Mouse (Mus musculus): ENCODE data around the gene Agap1. TPM values are rescaled to one million over a fixed set of nuclear protein-coding genes. Genes with fewer than 3 reads are reported as not detected.
A peak's percentile ranks its signal among the peaks of the same experiment; 100 is the strongest.

Agap1 gene
- polyA plus RNA-seq, 1 experiment from 2014 or later, result 40.4 TPM

DNA sequence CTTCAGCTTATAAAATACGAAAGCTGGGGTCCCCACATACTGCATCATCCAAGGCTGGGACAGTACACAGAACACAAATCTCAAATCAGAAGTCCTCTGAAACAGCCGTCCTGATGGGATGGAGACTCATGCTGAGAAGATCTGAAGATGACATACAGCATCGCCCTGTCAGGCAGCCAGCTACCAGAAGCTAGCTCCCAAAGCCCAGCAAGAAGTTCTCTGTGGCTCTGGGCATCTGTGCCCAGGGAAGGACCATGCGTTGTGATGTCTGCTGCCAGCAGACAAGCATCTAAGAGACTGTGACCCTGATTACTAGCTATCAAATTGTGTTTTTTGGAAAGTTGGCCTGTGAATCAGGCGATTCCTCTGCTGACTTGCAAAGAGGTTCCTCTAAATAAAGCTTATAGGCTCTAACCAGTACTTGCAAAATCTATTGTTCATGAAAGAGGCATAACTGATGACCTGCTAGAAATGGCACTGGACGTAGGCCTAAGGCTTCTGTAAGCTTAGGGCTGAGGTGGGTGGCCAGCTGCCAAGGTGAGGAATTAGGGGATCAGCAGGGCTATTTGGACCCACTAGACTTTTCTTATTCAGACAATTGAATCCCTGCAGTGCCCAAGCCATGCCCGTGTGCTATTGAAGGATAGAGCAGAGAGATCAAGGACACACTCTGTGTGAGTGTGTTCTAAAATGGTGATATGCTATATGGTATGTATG is 121.7 kb downstream of the Agap1 start:
- Histone ChIP-seq H3K4me2 (replicated peaks) (peak overlapping the region; percentile 55), H3K9ac (replicated peaks) (peak overlapping the region; percentile 49), H3K27me3 (no peaks in the 10 kb centered on the region), H3K4me1 (peaks cover 35% of the 10 kb centered on the region), H3K36me3 (no peaks in the 10 kb centered on the region), H3K9me3 (no peaks in the 10 kb centered on the region), H3K27ac (replicated peaks) (peak overlapping the region; percentile 99), H3K4me3 (peak overlapping the region; percentile 31)
- 35% methylated on average over 7 of the region's 7 CpGs for WGBS
- peak; percentile 6; the same call in 1 of the 2 replicates for ATAC-seq (replicated peaks)

DNA sequence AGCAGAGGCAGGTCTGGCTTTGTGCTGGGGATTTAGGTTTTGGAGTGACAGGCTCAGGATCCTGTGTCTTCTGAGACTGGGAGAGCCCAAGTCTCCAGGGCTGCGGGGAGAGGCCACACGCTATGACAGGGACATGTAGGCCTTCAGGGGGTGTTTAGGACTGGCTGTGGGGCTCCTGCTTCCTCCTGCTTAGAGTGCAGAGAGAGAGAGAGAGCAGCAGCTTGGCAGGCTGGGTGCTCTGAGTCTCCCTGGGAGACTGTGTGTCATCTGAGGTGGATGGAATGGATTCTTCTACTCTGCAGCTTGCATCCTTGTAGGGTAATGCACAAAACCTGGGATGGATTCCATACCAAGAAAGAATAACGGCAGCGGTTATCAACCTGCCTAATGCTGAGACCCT is 122.4 kb downstream of the Agap1 start:
- 4% methylated on average over 4 of the region's 4 CpGs for WGBS
- Histone ChIP-seq H3K27me3 (no peaks in the 10 kb centered on the region), H3K4me2 (replicated peaks) (peak overlapping the region; percentile 55), H3K4me3 (peak overlapping the region; percentile 31), H3K4me1 (peaks cover 41% of the 10 kb centered on the region), H3K27ac (replicated peaks) (peak overlapping the region; percentile 99), H3K9me3 (no peaks in the 10 kb centered on the region), H3K9ac (replicated peaks) (peak overlapping the region; percentile 49), H3K36me3 (no peaks in the 10 kb centered on the region)
- peak; percentile 71 for ATAC-seq (replicated peaks)

DNA sequence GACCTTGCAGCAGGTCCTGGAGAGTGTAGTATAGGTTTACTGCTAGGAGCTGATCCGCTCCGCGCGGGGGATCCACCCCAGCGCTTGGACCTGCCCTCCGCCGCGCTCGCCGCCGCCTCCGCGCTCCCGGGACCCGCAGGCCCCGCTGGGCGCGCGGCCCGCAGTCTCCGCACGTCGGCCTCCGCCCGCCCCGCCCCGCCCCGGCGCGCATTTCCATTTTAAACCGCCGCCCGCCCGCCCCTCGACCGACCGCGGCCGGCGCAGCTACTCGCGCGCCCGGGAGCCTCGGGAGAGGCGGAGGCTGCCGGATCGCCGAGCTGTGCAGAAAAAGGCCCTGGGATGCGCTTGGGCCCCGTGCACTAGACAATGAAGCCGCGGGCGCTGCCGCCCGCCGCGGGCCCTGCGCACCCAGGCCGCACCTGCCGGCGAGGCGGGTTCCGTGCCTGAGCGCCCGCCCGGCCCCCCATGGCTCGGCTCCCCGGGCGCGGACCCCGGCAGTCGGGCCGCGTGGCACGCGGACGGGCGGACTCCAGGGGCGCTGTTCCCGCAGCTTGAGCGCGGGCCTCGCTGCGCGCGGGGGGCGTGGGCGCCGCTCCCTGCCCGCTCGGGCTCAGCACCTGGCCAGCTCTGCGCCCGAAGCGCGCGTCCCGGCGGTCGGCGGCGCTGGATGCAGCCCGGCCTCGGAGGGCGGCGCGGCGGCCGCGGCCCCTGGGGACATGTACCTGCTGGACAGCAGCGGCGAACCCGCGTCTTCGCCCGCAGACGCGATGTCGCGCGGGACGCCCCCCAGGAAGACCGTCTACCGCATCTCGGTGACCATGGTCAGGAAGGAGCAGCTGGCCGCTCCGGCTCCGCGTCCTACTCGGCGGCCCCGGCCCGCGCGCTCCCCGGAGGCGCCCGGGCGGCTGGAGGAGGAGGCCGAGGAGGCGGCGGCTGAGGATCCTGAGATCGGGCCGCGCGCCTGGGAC is 125.7 kb downstream of the Agap1 start:
- peaks cover 68% of the 10 kb centered on the region for H3K4me1 ChIP-seq
- peak; percentile 80 for ATAC-seq (replicated peaks)
- under 1% methylated on average over 132 of the region's 146 CpGs for WGBS
- H3K27ac ChIP-seq (replicated peaks), result peak overlapping the region; percentile 96
- no peaks in the 10 kb centered on the region for H3K9me3 ChIP-seq
- peak overlapping the region; percentile 75 for H3K4me3 ChIP-seq
- peak overlapping the region; percentile 81 for H3K9ac ChIP-seq (replicated peaks)
- H3K27me3 ChIP-seq, result no peaks in the 10 kb centered on the region
- H3K36me3 ChIP-seq, result no peaks in the 10 kb centered on the region
- H3K4me2 ChIP-seq (replicated peaks), result peak overlapping the region; percentile 97

DNA sequence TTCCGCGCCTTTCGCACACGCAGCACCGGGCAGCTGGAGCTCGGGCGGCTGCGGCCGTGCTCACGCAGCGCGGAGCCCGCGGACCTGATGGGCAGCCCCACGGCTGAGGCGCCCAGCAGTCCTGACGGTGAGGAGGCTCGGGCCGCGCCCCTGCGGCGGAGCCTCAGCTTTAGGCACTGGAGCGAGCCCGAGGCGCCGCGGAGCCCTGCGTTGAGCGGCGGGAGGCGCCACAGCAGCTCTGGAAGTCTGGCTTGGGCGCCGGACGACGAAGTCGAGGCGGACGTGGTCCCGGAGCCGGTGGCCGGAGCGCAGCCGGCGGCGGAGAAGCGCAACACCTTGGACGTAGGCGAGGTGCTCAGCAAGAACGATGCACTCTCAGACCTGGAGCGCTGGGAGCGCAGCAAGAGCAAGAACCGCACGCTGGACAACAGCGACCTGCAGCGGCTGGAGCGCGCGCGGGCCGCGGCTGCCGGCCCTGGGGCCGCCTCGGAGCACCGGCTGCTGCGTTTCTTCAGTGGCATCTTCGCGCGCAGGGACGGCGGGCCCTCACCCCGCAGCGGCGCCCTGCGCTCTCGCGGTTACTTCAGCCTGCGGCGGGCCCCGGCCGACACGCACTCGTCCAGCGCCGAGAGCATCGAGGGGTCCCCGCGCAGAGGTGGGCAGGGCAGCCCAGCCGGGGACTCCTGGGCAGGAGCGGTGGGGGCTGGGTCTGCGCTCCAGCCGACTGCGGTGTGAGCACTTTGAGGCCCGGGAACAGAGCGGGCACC is 126.6 kb downstream of the Agap1 start:
- Histone ChIP-seq H3K27ac (replicated peaks) (peak overlapping the region; percentile 96), H3K36me3 (no peaks in the 10 kb centered on the region), H3K9ac (replicated peaks) (peak overlapping the region; percentile 81), H3K4me2 (replicated peaks) (peak overlapping the region; percentile 97), H3K9me3 (no peaks in the 10 kb centered on the region), H3K4me1 (peaks cover 62% of the 10 kb centered on the region), H3K27me3 (no peaks in the 10 kb centered on the region), H3K4me3 (peak overlapping the region; percentile 75)
- under 1% methylated on average over 95 of the region's 95 CpGs for WGBS
- ATAC-seq (replicated peaks), result peak; percentile 24

DNA sequence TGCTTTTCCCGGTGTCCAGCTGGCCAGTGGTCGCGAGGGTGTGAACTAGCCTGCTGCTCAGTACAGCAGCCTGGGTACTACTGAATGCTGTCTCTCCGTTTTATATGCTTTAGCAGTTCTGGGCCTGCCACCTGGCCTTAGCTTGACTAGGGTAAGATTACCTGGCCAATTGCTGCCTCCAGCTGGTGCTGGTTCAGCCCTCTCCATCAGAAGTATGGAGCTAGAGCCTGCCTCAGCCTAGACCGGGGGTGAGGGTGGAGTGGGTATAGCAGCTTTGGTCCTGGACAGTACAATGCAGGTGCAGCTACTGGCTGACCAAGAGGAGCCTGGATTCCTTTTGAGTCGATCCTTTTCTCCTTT is 127.1 kb downstream of the Agap1 start:
- peak overlapping the region; percentile 81 for H3K9ac ChIP-seq (replicated peaks)
- no peaks in the 10 kb centered on the region for H3K9me3 ChIP-seq
- H3K4me2 ChIP-seq (replicated peaks), result peak overlapping the region; percentile 97
- peak overlapping the region; percentile 75 for H3K4me3 ChIP-seq
- peaks cover 62% of the 10 kb centered on the region for H3K4me1 ChIP-seq
- H3K27ac ChIP-seq (replicated peaks), result no peak overlapping the region
- WGBS, result 12% methylated on average over 6 of the region's 6 CpGs
- peak; percentile 1; the same call in 1 of the 2 replicates for ATAC-seq (replicated peaks)
- H3K36me3 ChIP-seq, result no peaks in the 10 kb centered on the region
- no peaks in the 10 kb centered on the region for H3K27me3 ChIP-seq

DNA sequence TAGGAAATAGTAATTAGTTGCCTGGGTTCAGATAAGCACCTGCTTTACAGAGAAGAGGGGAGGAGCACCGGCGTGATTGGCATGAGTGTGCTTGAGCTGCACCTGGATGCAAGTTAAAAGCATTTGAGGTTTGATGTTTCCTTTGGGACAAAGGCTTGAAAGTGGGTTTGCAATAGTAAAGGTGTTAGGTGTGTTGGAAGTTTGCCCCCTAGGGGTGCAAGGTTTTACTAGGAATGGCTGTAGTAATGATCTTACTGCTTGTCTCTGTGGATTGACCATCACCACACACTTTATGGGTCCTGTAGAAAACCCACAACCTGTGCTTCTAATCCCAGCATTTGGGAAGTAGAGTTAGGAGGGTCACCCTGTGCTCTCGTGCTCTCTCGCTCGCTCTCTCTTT is 128.8 kb downstream of the Agap1 start:
- 80% methylated on average over 5 of the region's 5 CpGs for WGBS
- Histone ChIP-seq H3K9me3 (no peaks in the 10 kb centered on the region), H3K27ac (replicated peaks) (no peak overlapping the region), H3K27me3 (no peaks in the 10 kb centered on the region), H3K4me3 (peak overlapping the region; percentile 75; the same call in 1 of the 2 replicates), H3K9ac (replicated peaks) (no peak overlapping the region), H3K4me1 (peaks cover 60% of the 10 kb centered on the region), H3K36me3 (no peaks in the 10 kb centered on the region), H3K4me2 (replicated peaks) (peak overlapping the region; percentile 97)
- no peak for ATAC-seq (replicated peaks)

DNA sequence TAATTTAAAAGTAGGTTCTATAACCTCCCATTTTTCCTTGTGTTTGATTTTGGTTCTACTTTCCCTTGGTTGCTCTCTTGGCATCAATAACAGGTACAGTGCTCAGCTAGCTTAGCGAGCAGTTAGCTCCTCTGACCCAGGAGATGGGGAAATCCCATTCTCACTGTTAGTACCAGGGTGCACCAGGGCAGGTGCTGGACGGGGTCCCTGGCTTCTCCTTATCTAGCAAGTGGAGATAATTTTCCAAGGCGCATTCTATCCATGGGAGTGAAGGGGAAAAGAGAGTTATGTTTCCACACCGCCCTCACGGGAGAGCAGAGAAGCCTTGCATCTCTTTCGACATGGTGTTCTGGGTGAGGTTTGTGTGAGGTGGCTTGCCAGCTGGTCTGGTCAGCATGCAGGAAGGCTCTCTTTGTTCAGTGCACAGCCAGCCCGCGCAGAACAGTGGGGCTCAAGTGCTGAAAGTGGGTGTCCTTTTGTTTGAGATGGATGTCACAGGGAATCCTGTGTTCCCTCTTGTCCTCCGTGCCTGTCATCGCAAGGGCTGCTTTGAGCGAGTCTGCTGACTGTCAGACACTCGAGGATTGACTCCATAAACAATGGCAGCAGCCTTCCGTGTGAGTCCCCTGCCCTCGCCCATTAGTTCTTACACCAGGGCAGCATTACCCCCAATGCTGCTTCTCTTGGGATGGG is 132.5 kb downstream of the Agap1 start:
- Histone ChIP-seq H3K4me1 (peaks cover 44% of the 10 kb centered on the region), H3K9me3 (0 out of 2 replicates have a peak, but pooled peaks cover 4% of the 10 kb centered on the region), H3K27me3 (no peaks in the 10 kb centered on the region), H3K27ac (replicated peaks) (no peak overlapping the region), H3K9ac (replicated peaks) (no peak overlapping the region), H3K4me2 (replicated peaks) (no peak overlapping the region), H3K36me3 (peaks cover 5% of the 10 kb centered on the region; the same call in 1 of the 2 replicates), H3K4me3 (no peak overlapping the region)
- WGBS, result 54% methylated on average over 14 of the region's 14 CpGs
- no peak for ATAC-seq (replicated peaks)

DNA sequence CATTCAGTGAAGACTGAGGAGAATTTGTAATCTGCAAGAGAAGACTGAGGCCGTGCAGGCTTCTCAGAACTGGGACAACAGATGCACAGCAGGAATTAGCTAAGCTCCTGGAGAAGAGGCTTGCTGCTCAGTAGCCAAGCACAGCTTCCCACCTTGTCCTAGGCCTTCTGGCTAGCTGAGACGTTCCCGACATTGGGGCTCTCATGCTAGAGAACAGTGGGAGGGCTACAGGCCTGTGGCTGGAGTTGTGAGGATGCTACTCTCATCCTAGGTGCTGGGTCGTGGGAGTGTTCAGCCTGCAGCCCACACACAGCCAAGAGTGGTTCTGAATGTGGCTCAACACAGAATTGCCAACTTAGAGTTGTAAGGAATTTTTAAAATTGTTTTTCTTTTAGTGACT is 133.5 kb downstream of the Agap1 start:
- ATAC-seq (replicated peaks), result no peak
- no peaks in the 10 kb centered on the region for H3K27me3 ChIP-seq
- H3K36me3 ChIP-seq, result peaks cover 8% of the 10 kb centered on the region; the same call in 1 of the 2 replicates
- H3K4me2 ChIP-seq (replicated peaks), result no peak overlapping the region
- no peak overlapping the region for H3K9ac ChIP-seq (replicated peaks)
- H3K9me3 ChIP-seq, result 0 out of 2 replicates have a peak, but pooled peaks cover 4% of the 10 kb centered on the region
- WGBS, result 33% methylated on average over 4 of the region's 4 CpGs
- H3K4me1 ChIP-seq, result peaks cover 34% of the 10 kb centered on the region
- no peak overlapping the region for H3K27ac ChIP-seq (replicated peaks)
- H3K4me3 ChIP-seq, result no peak overlapping the region

DNA sequence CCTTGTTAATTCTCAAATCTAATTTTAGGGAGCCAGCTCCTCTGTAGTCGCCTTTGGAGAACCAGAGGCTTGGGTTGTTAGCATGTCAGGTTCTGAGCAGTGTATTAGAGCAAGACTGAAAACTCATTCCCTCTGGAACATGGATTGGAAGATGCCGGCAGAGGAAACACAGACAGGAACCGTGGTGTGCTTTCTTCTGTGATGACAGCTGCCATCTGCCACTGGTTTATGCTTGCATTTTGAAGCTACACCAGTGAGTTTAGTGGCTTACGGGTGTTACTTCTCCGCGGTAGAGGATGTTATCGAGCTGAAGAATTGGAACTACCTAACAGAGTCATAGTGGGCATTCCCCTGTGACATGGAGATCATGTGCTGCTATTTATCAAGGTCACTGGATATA is 136.4 kb downstream of the Agap1 start:
- peaks cover 8% of the 10 kb centered on the region; the same call in 1 of the 2 replicates for H3K36me3 ChIP-seq
- no peak overlapping the region for H3K9ac ChIP-seq (replicated peaks)
- no peak overlapping the region for H3K4me3 ChIP-seq
- H3K27ac ChIP-seq (replicated peaks), result 0 out of 2 replicates have a peak overlapping the region, but pooled peaks have one; percentile 3
- no peak overlapping the region for H3K4me2 ChIP-seq (replicated peaks)
- H3K9me3 ChIP-seq, result 0 out of 2 replicates have a peak, but pooled peaks cover 4% of the 10 kb centered on the region
- ATAC-seq (replicated peaks), result no peak
- H3K4me1 ChIP-seq, result peaks cover 16% of the 10 kb centered on the region
- no peaks in the 10 kb centered on the region for H3K27me3 ChIP-seq
- WGBS, result 74% methylated on average over 7 of the region's 7 CpGs

DNA sequence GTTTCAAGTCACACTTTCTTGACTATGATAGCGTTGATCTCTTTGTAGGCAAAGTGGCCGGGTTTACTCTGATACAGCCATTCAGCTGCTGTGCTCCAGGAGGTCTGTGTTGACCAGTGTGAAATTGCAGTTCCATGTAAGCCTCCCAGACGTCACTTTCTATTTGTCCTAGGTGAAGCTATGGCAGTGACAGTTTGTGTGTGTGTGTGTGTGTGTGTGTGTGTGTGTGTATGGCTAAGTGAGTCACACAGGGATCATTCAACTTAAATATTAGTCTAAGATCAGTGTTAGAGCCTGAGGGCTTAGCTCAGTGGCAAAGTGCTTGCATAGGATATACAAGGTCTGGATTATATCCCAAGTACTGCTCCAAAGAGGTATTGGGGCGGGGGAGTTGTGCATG is 138.6 kb downstream of the Agap1 start:
- Histone ChIP-seq H3K9me3 (0 out of 2 replicates have a peak, but pooled peaks cover 4% of the 10 kb centered on the region), H3K36me3 (peaks cover 8% of the 10 kb centered on the region; the same call in 1 of the 2 replicates), H3K9ac (replicated peaks) (no peak overlapping the region), H3K27ac (replicated peaks) (no peak overlapping the region), H3K4me3 (no peak overlapping the region), H3K4me2 (replicated peaks) (no peak overlapping the region), H3K4me1 (peaks cover 2% of the 10 kb centered on the region; the same call in 1 of the 2 replicates), H3K27me3 (no peaks in the 10 kb centered on the region)
- ATAC-seq (replicated peaks), result no peak
- 87% methylated on average over 4 of the region's 4 CpGs for WGBS

DNA sequence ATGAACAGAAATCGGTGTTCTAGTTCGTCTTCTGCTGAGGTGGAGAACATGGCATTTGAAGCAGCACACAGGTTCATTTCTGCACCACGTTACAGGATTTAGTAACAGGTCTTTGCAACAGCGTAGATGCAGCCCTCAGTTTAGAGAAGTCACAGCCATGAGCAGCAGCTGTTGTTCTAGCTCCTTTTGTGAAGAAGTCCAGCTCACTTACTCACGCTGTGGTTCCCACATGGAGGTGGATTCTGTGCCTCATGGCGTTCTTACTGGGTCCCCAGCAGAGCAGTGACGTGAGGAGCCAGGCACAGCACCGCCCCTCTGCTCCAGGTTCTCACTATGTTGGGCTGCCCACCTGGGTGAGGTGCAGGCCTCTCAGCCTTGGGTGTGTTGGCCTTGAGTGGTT is 140.4 kb downstream of the Agap1 start:
- Histone ChIP-seq H3K4me2 (replicated peaks) (no peak overlapping the region), H3K9me3 (0 out of 2 replicates have a peak, but pooled peaks cover 4% of the 10 kb centered on the region), H3K9ac (replicated peaks) (no peak overlapping the region), H3K4me1 (peaks cover 13% of the 10 kb centered on the region), H3K36me3 (peaks cover 8% of the 10 kb centered on the region; the same call in 1 of the 2 replicates), H3K27ac (replicated peaks) (no peak overlapping the region), H3K27me3 (no peaks in the 10 kb centered on the region), H3K4me3 (no peak overlapping the region)
- WGBS, result 90% methylated on average over 8 of the region's 8 CpGs
- no peak for ATAC-seq (replicated peaks)
